Mouse (Mus musculus) spleen, adult 2 months (tissue): ENCODE data around the gene Angptl8. TPM values are rescaled to one million over a fixed set of nuclear protein-coding genes. Genes with fewer than 3 reads are reported as not detected.
"Not testable (repeated sequence)": the region's sequence is repeated elsewhere in the genome, so short reads cannot be mapped to it uniquely, and the experiment has no call there.

ENCODE experiments used
- DNase-seq, 2 experiments: peaks; one replicate each; pipeline versions ENCODE4 v3.0.0 to v3.0.0-alpha.2; 2012 to 2021; ENCODE audit warnings: low spot score in 2 of 2, low read depth in 1 of 2
- H3K27ac ChIP-seq: fragments of 200-500 bp; 2 replicates; pipeline ENCODE4 v1.5.1; 2012; ENCODE audit warnings: low read length, inconsistent platforms; ENCODE audit not compliant: insufficient read depth
- H3K27me3 ChIP-seq: fragments of 200-500 bp; 2 replicates; pipeline ENCODE4 v1.6.1; 2012; ENCODE audit warnings: mild to moderate bottlenecking, moderate library complexity, low read length, inconsistent platforms; ENCODE audit not compliant: control insufficient read depth, insufficient read depth
- H3K36me3 ChIP-seq: fragments of 200-500 bp; 2 replicates; pipeline ENCODE4 v1.6.1; 2012; ENCODE audit warnings: mild to moderate bottlenecking, low read length, inconsistent platforms; ENCODE audit not compliant: control insufficient read depth, insufficient read depth
- H3K4me1 ChIP-seq: fragments of 200-500 bp; 2 replicates; pipeline ENCODE4 v1.6.1; 2011; ENCODE audit warnings: inconsistent platforms; ENCODE audit not compliant: control insufficient read depth, insufficient read depth, insufficient read length
- H3K4me3 ChIP-seq: fragments of 200-500 bp; 2 replicates; pipeline ENCODE4 v1.5.1; 2011; ENCODE audit warnings: mild to moderate bottlenecking, inconsistent platforms; ENCODE audit not compliant: insufficient read depth, insufficient read length; ENCODE audit errors: extremely low read depth
- CTCF ChIP-seq: fragments of 200-500 bp; IDR thresholded peaks from 2 replicates; pipeline ENCODE4 v1.5.1; 2011; ENCODE audit warnings: mild to moderate bottlenecking, inconsistent platforms; ENCODE audit not compliant: insufficient read depth, insufficient read length, insufficient replicate concordance; ENCODE audit errors: extremely low read depth
- POLR2A ChIP-seq: fragments of 200-500 bp; IDR thresholded peaks from 2 replicates; pipeline ENCODE4 v1.6.1; 2011; ENCODE audit warnings: low read depth, low read length, inconsistent platforms
- WGBS: fragments of 180-500 bp; shearing (Covaris S2); methylation state at CpG from one replicate; pipeline ENCODE4 v1.1.7; 2018; 5-methylcytosine and 5-hydroxymethylcytosine counted together
- polyA plus RNA-seq: library from polyadenylated mRNA; depleted of rRNA; stranded (reverse); fragments of >200 nt; gene quantifications from 2 replicates; pipeline ENCODE4 v1.2.3, GENCODE M21; 2012; rRNA removed

Angptl8 gene
- polyA plus RNA-seq, 1 experiment, result 0.60 TPM

DNA sequence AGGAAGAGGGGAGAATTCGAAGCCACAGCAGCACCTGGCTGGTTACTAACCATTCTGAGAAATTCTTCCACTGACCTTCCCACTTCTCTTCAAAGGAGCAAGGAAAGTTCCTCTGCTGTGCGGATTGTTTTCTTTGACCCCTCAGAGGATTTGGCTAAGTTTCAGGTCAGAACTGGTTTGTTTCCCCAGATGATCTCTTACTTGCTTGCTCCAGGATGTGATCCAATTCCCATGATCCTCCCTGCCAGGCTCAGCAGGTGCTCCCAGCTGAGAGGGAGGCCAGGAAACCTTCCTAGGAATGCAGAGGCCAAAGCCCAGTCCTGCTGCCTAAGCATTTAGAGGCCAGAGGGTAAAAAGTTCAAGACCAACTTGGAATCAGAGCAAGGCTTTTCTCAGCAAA, 31.3 kb downstream of the Angptl8 start:
- no peaks in the 10 kb centered on the region for H3K36me3 ChIP-seq
- H3K4me3 ChIP-seq, result no peak overlapping the region
- no peaks in the 10 kb centered on the region for H3K4me1 ChIP-seq
- 56% methylated on average over 2 of the region's 2 CpGs for WGBS
- TF ChIP-seq POLR2A (no peak), CTCF (no peak)
- no peak for DNase-seq
- H3K27me3 ChIP-seq, result no peaks in the 10 kb centered on the region
- H3K27ac ChIP-seq, result no peak overlapping the region

DNA sequence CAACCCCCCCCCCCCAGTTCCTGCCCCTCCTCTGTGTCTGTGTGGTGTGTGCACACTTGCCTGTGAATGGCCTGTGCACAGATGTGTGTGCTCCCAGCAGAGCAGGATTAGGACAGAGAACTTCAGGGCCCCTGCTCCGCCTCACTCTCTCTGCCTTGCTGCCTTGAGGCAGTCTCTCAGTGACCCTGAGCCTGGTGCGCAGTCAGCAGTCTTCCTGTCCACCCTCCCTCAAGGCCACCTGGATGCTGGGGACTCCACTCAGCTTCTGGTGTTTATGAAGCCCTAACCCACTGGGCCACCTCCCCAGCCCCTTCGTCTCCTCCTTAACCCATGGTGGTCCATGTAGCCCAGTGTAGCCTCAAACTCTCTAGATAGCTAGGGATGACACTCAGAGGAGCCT, 32.4 kb downstream of the Angptl8 start:
- WGBS, result 92% methylated on average over 3 of the region's 3 CpGs
- H3K27me3 ChIP-seq, result no peaks in the 10 kb centered on the region
- no peaks in the 10 kb centered on the region for H3K36me3 ChIP-seq
- no peak overlapping the region for H3K4me3 ChIP-seq
- DNase-seq, result no peak
- H3K4me1 ChIP-seq, result no peaks in the 10 kb centered on the region
- no peak overlapping the region for H3K27ac ChIP-seq
- TF ChIP-seq CTCF, result no peak
- TF ChIP-seq POLR2A, result no peak

DNA sequence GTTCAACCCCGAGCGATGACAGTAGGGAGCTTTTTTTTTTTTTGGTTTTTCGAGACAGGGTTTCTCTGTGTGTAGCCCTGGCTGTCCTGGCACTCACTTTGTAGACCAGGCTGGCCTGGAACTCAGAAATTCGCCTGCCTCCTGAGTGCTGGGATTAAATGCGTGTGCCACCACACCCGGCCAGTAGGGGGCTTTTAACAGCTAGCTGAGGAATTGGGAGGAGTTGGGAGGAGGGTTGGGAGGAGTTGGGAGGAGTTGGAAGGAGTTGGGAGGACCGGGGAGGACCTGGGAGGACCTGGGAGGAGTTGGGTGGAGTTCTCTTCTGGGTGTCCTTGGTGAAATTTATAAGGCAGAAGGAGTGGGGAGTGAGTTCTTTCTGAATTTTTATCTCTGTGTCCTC, 34.0 kb downstream of the Angptl8 start:
- not testable (repeated sequence) for DNase-seq

DNA sequence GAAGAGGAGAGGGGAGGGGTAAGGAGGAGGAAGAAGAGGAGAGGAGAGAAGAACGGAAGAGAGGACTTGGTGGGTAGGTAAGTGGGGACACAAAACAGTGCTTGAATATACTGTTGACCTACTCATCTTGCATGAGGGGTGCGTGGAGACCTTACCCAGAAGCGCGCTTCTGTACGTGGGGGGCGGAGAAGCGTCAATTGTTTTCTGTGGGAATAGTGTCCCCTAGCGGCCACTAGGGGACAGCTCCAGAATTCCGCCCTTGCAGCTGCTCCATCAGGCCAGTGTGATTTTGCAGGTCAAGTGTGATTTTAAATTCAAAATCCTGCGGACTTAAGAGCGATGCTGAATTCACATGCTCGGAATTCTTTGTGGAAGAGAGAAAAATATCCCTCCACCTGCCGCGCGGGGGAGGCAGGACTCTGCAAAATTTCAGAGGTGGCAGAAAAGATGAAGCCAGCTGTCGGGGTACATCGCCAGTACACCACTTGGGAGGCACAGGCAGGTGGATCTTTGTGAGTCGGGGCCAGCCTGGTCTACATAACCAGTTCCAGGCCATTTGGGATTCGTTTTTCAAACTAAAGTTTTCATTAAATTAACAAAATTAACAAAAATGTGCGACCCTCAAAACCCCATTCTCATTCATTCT, 35.7 kb downstream of the Angptl8 start:
- 20% methylated on average over 20 of the region's 20 CpGs for WGBS
- H3K27ac ChIP-seq, result no peak overlapping the region
- no peaks in the 10 kb centered on the region for H3K36me3 ChIP-seq
- no peak for DNase-seq
- H3K4me3 ChIP-seq, result no peak overlapping the region
- H3K27me3 ChIP-seq, result no peaks in the 10 kb centered on the region
- no peak for TF ChIP-seq POLR2A
- peak; percentile 56; the same call in 1 of the 2 replicates for TF ChIP-seq CTCF
- no peaks in the 10 kb centered on the region for H3K4me1 ChIP-seq

More for the DNA sequence above, 34.0 kb downstream of the Angptl8 start:
- H3K27me3 ChIP-seq, H3K36me3 ChIP-seq, H3K4me1 ChIP-seq, H3K4me3 ChIP-seq, H3K27ac ChIP-seq: not testable (repeated sequence)
- 59% methylated on average over 7 of the region's 7 CpGs for WGBS

DNA sequence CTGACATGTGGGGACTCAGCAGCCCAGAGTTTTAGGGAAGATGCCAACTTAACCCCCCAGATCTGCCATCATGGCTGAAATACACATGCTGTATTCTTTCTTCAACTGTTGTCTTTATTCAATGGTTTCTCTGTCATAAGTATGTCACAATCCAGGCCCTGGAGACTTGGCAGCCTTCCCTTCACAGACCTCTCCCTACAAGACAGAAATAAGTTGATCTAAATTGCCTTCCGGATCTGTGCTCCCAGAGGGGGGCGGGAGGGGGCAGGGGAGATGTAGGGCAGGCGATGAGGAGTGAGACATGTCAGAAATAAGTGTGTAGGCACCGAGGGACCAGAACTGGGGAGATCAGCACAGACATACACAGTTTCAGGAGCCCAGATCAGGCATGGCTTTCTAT, 36.9 kb downstream of the Angptl8 start:
- Histone ChIP-seq H3K27ac (no peak overlapping the region), H3K36me3 (no peaks in the 10 kb centered on the region), H3K4me3 (no peak overlapping the region), H3K27me3 (no peaks in the 10 kb centered on the region), H3K4me1 (no peaks in the 10 kb centered on the region)
- no peak for TF ChIP-seq POLR2A
- TF ChIP-seq CTCF, result no peak
- WGBS, result 75% methylated on average over 4 of the region's 4 CpGs
- DNase-seq, result no peak

DNA sequence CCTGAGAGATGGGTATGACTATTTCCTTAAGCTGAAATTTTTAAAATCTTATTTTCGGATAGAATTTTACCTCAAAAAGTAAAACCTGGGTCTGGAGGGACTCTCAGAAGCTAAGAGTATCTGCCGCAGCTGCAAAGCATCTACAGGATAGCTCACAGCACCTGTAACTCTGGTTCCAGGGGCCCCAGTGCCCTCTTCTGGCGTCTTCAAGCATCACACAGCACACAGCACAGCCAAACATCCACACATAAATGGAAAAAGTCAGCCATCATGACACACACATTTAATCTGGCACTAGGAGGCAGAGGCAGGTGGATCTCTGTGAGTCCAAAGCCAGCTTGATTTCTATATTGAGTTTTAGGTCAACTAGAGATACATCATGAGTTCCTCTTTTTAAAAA, 41.3 kb downstream of the Angptl8 start:
- H3K4me1 ChIP-seq, result no peaks in the 10 kb centered on the region
- DNase-seq, result no peak
- H3K36me3 ChIP-seq, result no peaks in the 10 kb centered on the region
- WGBS, result 57% methylated on average over 3 of the region's 3 CpGs
- H3K4me3 ChIP-seq, result no peak overlapping the region
- H3K27ac ChIP-seq, result no peak overlapping the region
- H3K27me3 ChIP-seq, result no peaks in the 10 kb centered on the region
- no peak for TF ChIP-seq POLR2A

Other genes with a start within 250 kb of the Angptl8 start
- 14.9 and 17.6 TPM in 2 replicates for gene Timm29, start 242.8 kb upstream of the Angptl8 start, polyA plus RNA-seq
- 22.0 and 29.0 TPM in 2 replicates for gene Yipf2, start 242.7 kb upstream of the Angptl8 start, polyA plus RNA-seq
- gene Smarca4, start 219.3 kb upstream of the Angptl8 start, polyA plus RNA-seq, result 30.2 and 44.3 TPM in 2 replicates
- 19.4 and 23.6 TPM in 2 replicates for gene Ldlr, start 112.0 kb upstream of the Angptl8 start, polyA plus RNA-seq
- 9.0 and 11.6 TPM in 2 replicates for gene Spc24, start 75.2 kb upstream of the Angptl8 start, polyA plus RNA-seq
- 15.4 and 19.8 TPM in 2 replicates for gene Kank2, start 36.8 kb upstream of the Angptl8 start, polyA plus RNA-seq
- gene Dock6, start 17.1 kb downstream of the Angptl8 start, polyA plus RNA-seq, result 43.3 and 47.6 TPM in 2 replicates
- 21.1 and 29.6 TPM in 2 replicates for gene Rab3d, start 82.7 kb downstream of the Angptl8 start, polyA plus RNA-seq
- 0.75 and 0.95 TPM in 2 replicates for gene Ccdc159, start 92.0 kb downstream of the Angptl8 start, polyA plus RNA-seq
- gene Tmem205, start 92.0 kb downstream of the Angptl8 start, polyA plus RNA-seq, result 19.4 and 24.1 TPM in 2 replicates
- gene Plppr2, start 101.5 kb downstream of the Angptl8 start, polyA plus RNA-seq, result 2.6 and 3.9 TPM in 2 replicates
- gene Swsap1, start 120.2 kb downstream of the Angptl8 start, polyA plus RNA-seq, result 6.5 and 7.4 TPM in 2 replicates
- 49.5 and 59.5 TPM in 2 replicates for gene Epor, start 128.0 kb downstream of the Angptl8 start, polyA plus RNA-seq
- gene Rgl3, start 153.9 kb downstream of the Angptl8 start, polyA plus RNA-seq, result 7.4 and 8.0 TPM in 2 replicates
- gene Ccdc151, start 167.1 kb downstream of the Angptl8 start, polyA plus RNA-seq, result 0.12 TPM in 1 of 2 replicates, not detected in the other
- 47.4 and 48.7 TPM in 2 replicates for gene Prkcsh, start 167.3 kb downstream of the Angptl8 start, polyA plus RNA-seq
- not detected in 2 replicates for gene Elavl3, start 216.5 kb downstream of the Angptl8 start, polyA plus RNA-seq
- not detected in 2 replicates for gene Gm49318, start 235.7 kb downstream of the Angptl8 start, polyA plus RNA-seq
- gene Zfp653, start 235.9 kb downstream of the Angptl8 start, polyA plus RNA-seq, result 21.6 and 28.1 TPM in 2 replicates
- 21.8 and 30.1 TPM in 2 replicates for gene Ecsit, start 249.9 kb downstream of the Angptl8 start, polyA plus RNA-seq